Mouse (Mus musculus): ENCODE data around the gene Cnih1. TPM values are rescaled to one million over a fixed set of nuclear protein-coding genes. Genes with fewer than 3 reads are reported as not detected.

The Cnih1 gene
- polyA plus RNA-seq, 1 experiment from 2014 or later, result 209 TPM

Other genes with a start within 250 kb of the Cnih1 start
- 48.1 and 63.2 TPM in 2 replicates for gene Cdkn3, start 27.9 kb downstream of the Cnih1 start, polyA plus RNA-seq (2014; fragmentation: Nextera tagmentation; extraction: Ambion mirVana)
- 53.8 and 89.9 TPM in 2 replicates for gene Gmfb, start 33.8 kb upstream of the Cnih1 start, polyA plus RNA-seq (2014; fragmentation: Nextera tagmentation; extraction: Ambion mirVana)
- gene Cgrrf1, start 43.7 kb upstream of the Cnih1 start, polyA plus RNA-seq (2014; fragmentation: Nextera tagmentation; extraction: Ambion mirVana), result 30.6 and 38.6 TPM in 2 replicates
- 2.6 and 2.9 TPM in 2 replicates for gene Samd4, start 94.4 kb upstream of the Cnih1 start, polyA plus RNA-seq (2014; fragmentation: Nextera tagmentation; extraction: Ambion mirVana)